Mouse (Mus musculus) CH12.LX (cell line): ENCODE results near the gene Elovl5. TPM values are rescaled to one million over a fixed set of nuclear protein-coding genes. Genes with fewer than 3 reads are reported as not detected.

Source experiments
- DNase-seq: peaks from one replicate; pipeline ENCODE4 v3.0.0-alpha.2; 2013; ENCODE audit errors: extremely low read depth
- H3K27ac ChIP-seq: 2 replicates; pipeline ENCODE4 v1.5.1; 2012; ENCODE audit warnings: low read depth, mild to moderate bottlenecking, control low read depth, moderate library complexity; ENCODE audit not compliant: insufficient read depth
- H3K27me3 ChIP-seq: replicated peaks from 2 replicates; pipeline ENCODE3; 2012; ENCODE audit warnings: inconsistent platforms
- H3K36me3 ChIP-seq, 2 experiments: replicated peaks in 1 of 2; 2 replicates each; pipeline versions ENCODE3 to v1.6.1; 2012; ENCODE audit warnings: inconsistent platforms in 1 of 2, low read length in 1 of 2, mild to moderate bottlenecking in 1 of 2, mixed read lengths in 1 of 2, moderate library complexity in 1 of 2; ENCODE audit not compliant: control insufficient read depth in 1 of 2, insufficient read depth in 1 of 2
- H3K4me1 ChIP-seq, 2 experiments: 2 replicates each; pipeline ENCODE4 v1.6.1; 2012; ENCODE audit warnings: inconsistent platforms in 1 of 2, moderate library complexity in 1 of 2; ENCODE audit not compliant: insufficient read depth in 2 of 2, control insufficient read depth in 1 of 2
- H3K4me2 ChIP-seq: 2 replicates; pipeline ENCODE4 v1.6.1; 2012; ENCODE audit warnings: low read depth, mild to moderate bottlenecking, control low read depth; ENCODE audit not compliant: poor library complexity, insufficient read depth, severe bottlenecking
- H3K4me3 ChIP-seq, 3 experiments: fragments of 150-350 bp in 1 of 3; sonication (generic) in 1 of 3; replicated peaks in 1 of 3; 2 replicates each; pipeline versions ENCODE3 to v1.5.1; 2011 to 2012; ENCODE audit warnings: low read depth in 2 of 3, low read length in 2 of 3, mild to moderate bottlenecking in 2 of 3, moderate library complexity in 2 of 3, control low read depth in 1 of 3, improper control_type of control experiment in 1 of 3, inconsistent platforms in 1 of 3, mixed read lengths in 1 of 3; ENCODE audit not compliant: poor library complexity in 1 of 3
- H3K79me2 ChIP-seq: replicated peaks from 2 replicates; pipeline ENCODE4 v1.6.1; 2012; ENCODE audit warnings: mild to moderate bottlenecking, moderate library complexity; ENCODE audit not compliant: control insufficient read depth, poor library complexity, insufficient read depth, severe bottlenecking; ENCODE audit errors: extremely low read depth
- H3K9ac ChIP-seq: 2 replicates; pipeline ENCODE4 v1.6.1; 2012; ENCODE audit warnings: low read depth, mild to moderate bottlenecking, control low read depth, moderate library complexity; ENCODE audit not compliant: insufficient read depth
- H3K9me3 ChIP-seq: replicated peaks from 2 replicates; pipeline ENCODE3; 2012; ENCODE audit warnings: low read length, inconsistent platforms, mixed read lengths
- BHLHE40 ChIP-seq: IDR thresholded peaks from 2 replicates; pipeline ENCODE4 v1.6.1; 2011; ENCODE audit warnings: mild to moderate bottlenecking, low read depth, low read length, improper control_type of control experiment
- CTCF ChIP-seq, 2 experiments: IDR thresholded peaks in 1 of 2; conservative IDR thresholded peaks in 1 of 2; 2 replicates each; pipeline ENCODE4 v1.5.1; 2011 to 2012; ENCODE audit warnings: low read depth in 2 of 2, low read length in 2 of 2, improper control_type of control experiment in 1 of 2, inconsistent platforms in 1 of 2, mild to moderate bottlenecking in 1 of 2, moderate library complexity in 1 of 2
- E2F4 ChIP-seq: IDR thresholded peaks from 2 replicates; pipeline ENCODE4 v1.6.1; 2011; ENCODE audit warnings: low read depth, low read length, improper control_type of control experiment; ENCODE audit not compliant: insufficient replicate concordance
- EP300 ChIP-seq: IDR thresholded peaks from 2 replicates; pipeline ENCODE4 v1.6.1; 2011; ENCODE audit warnings: low read length, improper control_type of control experiment
- ETS1 ChIP-seq: conservative IDR thresholded peaks from 2 replicates; pipeline ENCODE4 v1.6.1; 2012; ENCODE audit warnings: low read depth, mild to moderate bottlenecking, inconsistent platforms, low read length, improper control_type of control experiment, moderate library complexity
- IRF4 ChIP-seq: IDR thresholded peaks from 2 replicates; pipeline ENCODE4 v1.6.1; 2014; ENCODE audit warnings: low read depth, mild to moderate bottlenecking, inconsistent platforms, low read length, improper control_type of control experiment
- JUN ChIP-seq: IDR thresholded peaks from 2 replicates; pipeline ENCODE4 v1.6.1; 2011; ENCODE audit warnings: low read depth, mild to moderate bottlenecking, low read length, improper control_type of control experiment, moderate library complexity; ENCODE audit not compliant: insufficient read depth
- MAFK ChIP-seq: IDR thresholded peaks from 2 replicates; pipeline ENCODE4 v1.6.1; 2011; ENCODE audit warnings: low read length, improper control_type of control experiment; ENCODE audit not compliant: insufficient replicate concordance
- MAX ChIP-seq: IDR thresholded peaks from 2 replicates; pipeline ENCODE4 v1.6.1; 2011; ENCODE audit warnings: low read length, improper control_type of control experiment
- MAZ ChIP-seq: IDR thresholded peaks from 2 replicates; pipeline ENCODE4 v1.6.1; 2012; ENCODE audit warnings: low read depth, mild to moderate bottlenecking, inconsistent platforms, low read length, improper control_type of control experiment, moderate library complexity
- MXI1 ChIP-seq: IDR thresholded peaks from 2 replicates; pipeline ENCODE4 v1.6.1; 2011; ENCODE audit warnings: mild to moderate bottlenecking, low read depth, low read length, improper control_type of control experiment
- MYC ChIP-seq: IDR thresholded peaks from 2 replicates; pipeline ENCODE4 v1.6.1; 2011; ENCODE audit warnings: low read depth, mild to moderate bottlenecking, improper control_type of control experiment, low read length
- NELFE ChIP-seq: IDR thresholded peaks from 2 replicates; pipeline ENCODE4 v1.6.1; 2011; ENCODE audit warnings: low read depth, low read length, improper control_type of control experiment
- NRF1 ChIP-seq: IDR thresholded peaks from 2 replicates; pipeline ENCODE4 v1.6.1; 2014; ENCODE audit warnings: low read depth, mild to moderate bottlenecking, inconsistent platforms, low read length, improper control_type of control experiment, moderate library complexity
- POLR2A ChIP-seq: IDR thresholded peaks from 2 replicates; pipeline ENCODE4 v1.6.1; 2011; ENCODE audit warnings: low read depth, mild to moderate bottlenecking, improper control_type of control experiment, low read length
- RAD21 ChIP-seq: IDR thresholded peaks from 2 replicates; pipeline ENCODE4 v1.6.1; 2011; ENCODE audit warnings: low read depth, mild to moderate bottlenecking, low read length, improper control_type of control experiment, moderate library complexity
- RCOR1 ChIP-seq: conservative IDR thresholded peaks from 2 replicates; pipeline ENCODE4 v1.6.1; 2012; ENCODE audit warnings: low read depth, mild to moderate bottlenecking, inconsistent platforms, low read length, improper control_type of control experiment
- SIN3A ChIP-seq: IDR thresholded peaks from 2 replicates; pipeline ENCODE4 v1.6.1; 2012; ENCODE audit warnings: low read length, improper control_type of control experiment, inconsistent platforms
- USF1 ChIP-seq: IDR thresholded peaks from 2 replicates; pipeline ENCODE4 v1.6.1; 2014; ENCODE audit warnings: low read depth, mild to moderate bottlenecking, inconsistent platforms, low read length, improper control_type of control experiment
- USF2 ChIP-seq: conservative IDR thresholded peaks from 2 replicates; pipeline ENCODE4 v1.6.1; 2011; ENCODE audit warnings: low read depth, low read length, improper control_type of control experiment
- ZKSCAN1 ChIP-seq: IDR thresholded peaks from 2 replicates; pipeline ENCODE4 v1.6.1; 2012; ENCODE audit warnings: low read depth, inconsistent platforms, low read length, improper control_type of control experiment, borderline replicate concordance
- ZMIZ1 ChIP-seq: IDR thresholded peaks from 2 replicates; pipeline ENCODE4 v1.6.1; 2012; ENCODE audit warnings: low read depth, mild to moderate bottlenecking, inconsistent platforms, low read length, improper control_type of control experiment
- dilution Hi-C: fragments of 300-500 bp; cut with MboI; formaldehyde crosslinking; loops from 2 replicates; pipeline ENCODE4 v1.14.3; 2020; ENCODE audit warnings: low sequenced_read_pairs; ENCODE audit not compliant: extremely low pct_unique_long_range_greater_than_20kb, extremely low pct_ligation_motif_present
- in situ Hi-C: fragments of 300-500 bp; cut with MboI; formaldehyde crosslinking; loops from 3 replicates; pipeline ENCODE4 v1.14.3; 2019; ENCODE audit warnings: low sequenced_read_pairs, low pct_ligation_motif_present, low pct_unique_long_range_greater_than_20kb, mixed read lengths
- polyA plus RNA-seq: library from polyadenylated mRNA; unstranded; fragments of >175 nt; gene quantifications from 2 replicates; pipeline ENCODE4 v1.2.1, GENCODE M21; 2012; ENCODE audit warnings: low read depth; ENCODE audit not compliant: insufficient read length
- total RNA-seq, 2 experiments: library from RNA; depleted of rRNA; stranded (reverse); fragments of 300-350 nt in 1 of 2; fragments of >200 nt in 1 of 2; gene quantifications; 2 replicates each; pipeline ENCODE4 v1.2.3; 2012 to 2014

The Elovl5 gene
- total and polyA plus RNA-seq, 3 experiments = 44.0 to 122 (median 63.0) TPM

DNA sequence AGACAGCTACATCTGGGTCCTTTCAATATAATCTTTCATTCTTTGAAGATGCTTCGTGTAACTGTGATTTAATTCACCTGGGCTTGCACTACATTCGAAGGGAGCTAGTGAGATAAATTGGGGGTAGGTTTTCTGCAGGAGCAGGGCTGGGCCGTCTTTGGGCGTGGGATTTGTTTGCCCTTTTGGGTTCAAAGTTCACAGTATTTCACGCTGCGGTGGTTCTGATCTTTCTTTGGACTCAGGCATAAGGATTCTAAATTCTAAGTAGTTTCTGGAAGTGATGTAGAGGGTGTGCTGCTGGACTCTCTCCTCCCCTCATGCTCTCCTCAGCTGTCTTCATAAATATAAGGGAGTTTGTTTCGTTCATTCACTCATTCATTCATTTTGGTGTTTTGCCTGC, 34.8 kb downstream of the Elovl5 start:
- H3K4me2 ChIP-seq = no peak overlapping the region
- in situ Hi-C loops (no loop called here), dilution Hi-C loops (no loop called here)
- peaks cover 0 to 46% of the 10 kb centered on the region in 2 experiments; a peak in 2 of 4 replicates for H3K4me1 ChIP-seq
- no peaks in the 10 kb centered on the region for H3K27me3 ChIP-seq
- no peak overlapping the region for H3K4me3 ChIP-seq
- no peak for DNase-seq
- H3K27ac ChIP-seq = no peak overlapping the region
- no peak overlapping the region for H3K9ac ChIP-seq
- H3K36me3 ChIP-seq = peaks cover 0 to 34% of the 10 kb centered on the region in 2 experiments
- TF ChIP-seq MAFK (no peak), CTCF (conservative IDR thresholded peaks at IDR 0.05 in 1 of 2, IDR thresholded peaks at IDR 0.05 in 1 of 2; ENCODE audit: low read depth in 2 of 2, low read length in 2 of 2) (no peak), E2F4 (no peak), MYC (no peak), BHLHE40 (no peak), IRF4 (no peak), MAZ (no peak), SIN3A (no peak), RAD21 (no peak), USF2 (no peak), USF1 (no peak), RCOR1 (no peak), ZMIZ1 (no peak), JUN (no peak), MAX (no peak), EP300 (no peak), MXI1 (no peak), NELFE (no peak), POLR2A (no peak), ZKSCAN1 (no peak)
- H3K9me3 ChIP-seq = no peaks in the 10 kb centered on the region
- H3K79me2 ChIP-seq = peaks cover 3% of the 10 kb centered on the region; the same call in 1 of the 2 replicates

DNA sequence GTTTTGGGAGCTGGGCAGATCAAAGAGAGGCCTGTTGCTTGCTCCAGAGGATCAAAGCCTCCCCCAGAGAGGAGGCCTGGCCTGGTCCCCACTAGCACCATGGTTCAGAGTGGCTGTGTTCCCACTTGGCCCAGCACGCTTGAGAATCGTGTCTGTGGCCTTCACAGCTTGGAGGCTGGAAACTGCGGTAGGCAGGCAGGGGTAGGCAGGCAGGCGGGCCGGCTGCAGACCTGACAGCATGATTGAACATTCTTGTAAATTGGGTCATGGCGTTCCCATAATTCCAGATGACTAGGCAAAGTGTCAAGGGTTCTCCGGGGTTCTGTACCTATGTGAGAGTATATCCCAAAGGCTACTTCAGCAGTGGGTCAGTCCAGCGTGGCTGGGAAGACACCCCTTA, 35.9 kb downstream of the Elovl5 start:
- H3K9me3 ChIP-seq = no peaks in the 10 kb centered on the region
- H3K4me2 ChIP-seq = no peak overlapping the region
- peaks cover 4 to 34% of the 10 kb centered on the region in 2 experiments for H3K36me3 ChIP-seq
- H3K27me3 ChIP-seq = no peaks in the 10 kb centered on the region
- dilution Hi-C loops (no loop called here), in situ Hi-C loops (no loop called here)
- peaks cover 3% of the 10 kb centered on the region; the same call in 1 of the 2 replicates for H3K79me2 ChIP-seq
- peaks cover 0 to 47% of the 10 kb centered on the region in 2 experiments; a peak in 2 of 4 replicates for H3K4me1 ChIP-seq
- no peak for TF ChIP-seq NRF1
- TF ChIP-seq ETS1 = no peak
- TF ChIP-seq ZKSCAN1 = no peak
- TF ChIP-seq, all 38 proteins: peak for 0
- Histone ChIP-seq H3K9ac (no peak overlapping the region), H3K4me3 (no peak overlapping the region), H3K27ac (no peak overlapping the region)
- DNase-seq = no peak
